In the genomic region with DNA sequence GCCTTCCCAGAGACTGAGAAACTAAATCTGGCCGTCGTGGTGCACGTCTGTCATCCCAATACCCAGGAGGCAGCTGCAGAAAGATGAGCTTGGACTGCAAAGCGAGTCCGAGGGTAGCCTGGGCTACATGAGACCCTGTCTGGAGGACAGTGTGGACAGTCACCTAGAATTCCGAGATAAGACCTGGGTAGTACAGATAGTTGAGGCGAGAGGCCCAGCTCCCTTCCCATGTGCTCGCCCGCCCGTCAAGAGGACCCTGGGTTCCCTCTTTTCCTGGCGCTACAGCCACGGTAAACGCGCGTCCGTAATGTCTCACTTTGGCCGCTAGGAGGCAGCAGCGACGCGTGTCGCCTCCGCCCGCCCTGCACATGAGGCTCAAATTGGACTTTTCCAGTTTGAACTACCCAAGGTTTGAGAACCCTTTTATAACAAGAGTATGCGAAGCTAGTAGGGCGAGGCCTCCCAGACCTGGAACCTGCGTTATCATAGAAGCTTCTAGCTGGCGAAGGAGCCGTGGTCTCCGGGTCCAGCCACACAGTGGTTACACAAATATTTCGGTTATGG, we compare ENCODE assay signal across 8 mouse cellular contexts. TPM values are rescaled to one million over a fixed set of nuclear protein-coding genes. Genes with fewer than 3 reads are reported as not detected.
DNase-seq lines count a peak whose midpoint lies in the region; ATAC-seq and TF ChIP-seq lines count a peak whose summit lies in the region.

No protein-coding gene starts in this region.

- TF ChIP-seq CTCF in bone marrow macrophage, adult 2 months (IDR thresholded peaks at IDR 0.05; ENCODE audit: low read depth, low read length): peak; percentile 82

- H3K4me3 ChIP-seq in bone marrow macrophage, adult 2 months (ENCODE audit: insufficient read depth, low read length): no peak overlapping the region
- H3K4me3 ChIP-seq in forebrain, embryonic 14.5 days (ENCODE audit: low read depth, low read length): no peak overlapping the region
- no peak overlapping the region for H3K4me3 ChIP-seq in liver, embryonic 15.5 days (replicated peaks)
- H3K4me3 ChIP-seq in neural tube, embryonic 14.5 days (ENCODE audit: low read depth, low read length): no peak overlapping the region

- H3K36me3 ChIP-seq in forebrain, embryonic 14.5 days (ENCODE audit: control insufficient read depth, insufficient read depth, low read length): no peaks in the 10 kb centered on the region
- no peaks in the 10 kb centered on the region for H3K36me3 ChIP-seq in liver, embryonic 15.5 days (replicated peaks)
- H3K36me3 ChIP-seq in neural tube, embryonic 14.5 days (ENCODE audit: control insufficient read depth, insufficient read depth, low read length): no peaks in the 10 kb centered on the region

- peak; percentile 42 for DNase-seq in ovary, postnatal 10 days (ENCODE audit: low spot score)
- no peak for DNase-seq in ovary, adult 18-20 months (ENCODE audit: low spot score)
- DNase-seq in forebrain, embryonic 14.5 days (ENCODE audit: low spot score): peak; percentile 76
- DNase-seq in urinary bladder, postnatal 14 days (ENCODE audit: low spot score): peak; percentile 70

- H3K27me3 ChIP-seq in forebrain, embryonic 14.5 days (replicated peaks; ENCODE audit: control insufficient read depth, insufficient read depth, low read length): peaks cover 10% of the 10 kb centered on the region; the same call in 1 of the 2 replicates
- peaks cover 45% of the 10 kb centered on the region for H3K27me3 ChIP-seq in liver, embryonic 15.5 days
- H3K27me3 ChIP-seq in neural tube, embryonic 14.5 days (ENCODE audit: control insufficient read depth, insufficient read depth, low read length): no peaks in the 10 kb centered on the region

- no peak overlapping the region for H3K9ac ChIP-seq in forebrain, embryonic 14.5 days (ENCODE audit: low read length)
- H3K9ac ChIP-seq in liver, embryonic 15.5 days: no peak overlapping the region
- no peak overlapping the region for H3K9ac ChIP-seq in neural tube, embryonic 14.5 days (replicated peaks; ENCODE audit: low read depth, low read length)

- 0 out of 2 replicates have a peak, but pooled peaks cover 3% of the 10 kb centered on the region for H3K4me1 ChIP-seq in bone marrow macrophage, adult 2 months (ENCODE audit: control insufficient read depth, insufficient read depth, low read length)
- no peaks in the 10 kb centered on the region for H3K4me1 ChIP-seq in forebrain, embryonic 14.5 days (ENCODE audit: control insufficient read depth, insufficient read depth, low read length)
- H3K4me1 ChIP-seq in liver, embryonic 15.5 days (replicated peaks): peaks cover 35% of the 10 kb centered on the region
- no peaks in the 10 kb centered on the region for H3K4me1 ChIP-seq in neural tube, embryonic 14.5 days (ENCODE audit: control insufficient read depth, insufficient read depth, low read length)

- peak; percentile 28 for ATAC-seq in forebrain, embryonic 14.5 days
- ATAC-seq in inflammation-experienced regulatory T-cells, adult 6 months: peak; percentile 70
- 0 out of 2 replicates have a peak, but pooled peaks have one; percentile 19 for ATAC-seq in liver, embryonic 15.5 days (ENCODE audit: insufficient read depth)
- peak; percentile 45 for ATAC-seq in neural tube, embryonic 14.5 days (ENCODE audit: low read depth)

- TF ChIP-seq POLR2A in bone marrow macrophage, adult 2 months (IDR thresholded peaks at IDR 0.05; ENCODE audit: borderline replicate concordance, low read depth, low read length): no peak

- H3K4me2 ChIP-seq in forebrain, embryonic 14.5 days (ENCODE audit: low read length): no peak overlapping the region
- peak overlapping the region; percentile 26 for H3K4me2 ChIP-seq in liver, embryonic 15.5 days
- no peak overlapping the region for H3K4me2 ChIP-seq in neural tube, embryonic 14.5 days (ENCODE audit: low read depth, low read length)

- 16% methylated on average over 30 of the region's 30 CpGs for WGBS in forebrain, embryonic 14.5 days
- 14% methylated on average over 30 of the region's 30 CpGs for WGBS in liver, embryonic 15.5 days (ENCODE audit: insufficient replicate concordance)
- WGBS in neural tube, embryonic 14.5 days: 14% methylated on average over 30 of the region's 30 CpGs

- no peak overlapping the region for H3K27ac ChIP-seq in bone marrow macrophage, adult 2 months (ENCODE audit: insufficient read depth, low read depth, low read length)
- no peak overlapping the region for H3K27ac ChIP-seq in forebrain, embryonic 14.5 days (ENCODE audit: low read depth, low read length)
- peak overlapping the region; percentile 20; the same call in 1 of the 2 replicates for H3K27ac ChIP-seq in liver, embryonic 15.5 days (replicated peaks)
- H3K27ac ChIP-seq in neural tube, embryonic 14.5 days (ENCODE audit: low read depth, low read length): no peak overlapping the region

- 0 out of 2 replicates have a peak, but pooled peaks cover 2% of the 10 kb centered on the region for H3K9me3 ChIP-seq in forebrain, embryonic 14.5 days (replicated peaks; ENCODE audit: control insufficient read depth, low read length)
- H3K9me3 ChIP-seq in liver, embryonic 15.5 days (replicated peaks): no peaks in the 10 kb centered on the region
- H3K9me3 ChIP-seq in neural tube, embryonic 14.5 days (ENCODE audit: control insufficient read depth, low read length): no peaks in the 10 kb centered on the region

RNA-seq across cellular contexts. Expression of a gene that starts 13.2 kb away (rescaled TPM):
- polyA plus RNA-seq in bone marrow macrophage, adult 2 months (2012; ENCODE audit: insufficient read depth, insufficient read length, missing spikeins): 0.20 TPM in 1 of 2 replicates, not detected in the other
- 0.22 TPM in 1 of 2 replicates, not detected in the other for polyA plus RNA-seq in forebrain, embryonic 14.5 days (2014; fragmentation: Nextera tagmentation; extraction: Ambion mirVana)
- 10 to 100 TPM; 13.8 to 38.5 (median 18.3) TPM for polyA plus RNA-seq in inflammation-experienced regulatory T-cells, adult 6 months (2017; shearing (Covaris generic))
- 0.22 TPM in 2 replicates for polyA plus RNA-seq in liver, embryonic 15.5 days (2015; fragmentation: Nextera tagmentation; extraction: Ambion mirVana)
- polyA plus RNA-seq in neural tube, embryonic 14.5 days (2014; fragmentation: Nextera tagmentation; extraction: Ambion mirVana): not detected in 2 replicates

RNA-seq across cellular contexts. Expression of a gene that starts 16.6 kb away (rescaled TPM):
- 57.7 and 59.6 TPM in 2 replicates for polyA plus RNA-seq in bone marrow macrophage, adult 2 months (2012; ENCODE audit: insufficient read depth, insufficient read length, missing spikeins)
- 15.5 and 18.6 TPM in 2 replicates for polyA plus RNA-seq in forebrain, embryonic 14.5 days (2014; fragmentation: Nextera tagmentation; extraction: Ambion mirVana)
- polyA plus RNA-seq in inflammation-experienced regulatory T-cells, adult 6 months (2017; shearing (Covaris generic)): 10 to 100 TPM; 14.8 to 20.5 (median 18.4) TPM
- polyA plus RNA-seq in liver, embryonic 15.5 days (2015; fragmentation: Nextera tagmentation; extraction: Ambion mirVana): 6.7 and 8.2 TPM in 2 replicates
- 20.2 and 23.4 TPM in 2 replicates for polyA plus RNA-seq in neural tube, embryonic 14.5 days (2014; fragmentation: Nextera tagmentation; extraction: Ambion mirVana)

RNA-seq across cellular contexts. Expression of a gene that starts 18.0 kb away (rescaled TPM):
- polyA plus RNA-seq in bone marrow macrophage, adult 2 months (2012; ENCODE audit: insufficient read depth, insufficient read length, missing spikeins): 27.8 and 29.7 TPM in 2 replicates
- 6.8 and 7.4 TPM in 2 replicates for polyA plus RNA-seq in forebrain, embryonic 14.5 days (2014; fragmentation: Nextera tagmentation; extraction: Ambion mirVana)
- polyA plus RNA-seq in inflammation-experienced regulatory T-cells, adult 6 months (2017; shearing (Covaris generic)): 1 to 10 TPM; 1.9 to 7.8 (median 3.7) TPM
- 12.6 and 15.2 TPM in 2 replicates for polyA plus RNA-seq in liver, embryonic 15.5 days (2015; fragmentation: Nextera tagmentation; extraction: Ambion mirVana)
- polyA plus RNA-seq in neural tube, embryonic 14.5 days (2014; fragmentation: Nextera tagmentation; extraction: Ambion mirVana): 8.9 and 9.3 TPM in 2 replicates

RNA-seq across cellular contexts. Expression of a gene that starts 41.6 kb away (rescaled TPM):
- 0.99 and 1.8 TPM in 2 replicates for polyA plus RNA-seq in bone marrow macrophage, adult 2 months (2012; ENCODE audit: insufficient read depth, insufficient read length, missing spikeins)
- 7.3 and 11.3 TPM in 2 replicates for polyA plus RNA-seq in forebrain, embryonic 14.5 days (2014; fragmentation: Nextera tagmentation; extraction: Ambion mirVana)
- not detected for polyA plus RNA-seq in inflammation-experienced regulatory T-cells, adult 6 months (2017; shearing (Covaris generic))
- 0.25 and 0.38 TPM in 2 replicates for polyA plus RNA-seq in liver, embryonic 15.5 days (2015; fragmentation: Nextera tagmentation; extraction: Ambion mirVana)
- 12.6 and 13.0 TPM in 2 replicates for polyA plus RNA-seq in neural tube, embryonic 14.5 days (2014; fragmentation: Nextera tagmentation; extraction: Ambion mirVana)

RNA-seq across cellular contexts. Expression of a gene that starts 45.0 kb away (rescaled TPM):
- polyA plus RNA-seq in bone marrow macrophage, adult 2 months (2012; ENCODE audit: insufficient read depth, insufficient read length, missing spikeins): 26.9 and 27.5 TPM in 2 replicates
- polyA plus RNA-seq in forebrain, embryonic 14.5 days (2014; fragmentation: Nextera tagmentation; extraction: Ambion mirVana): 57.9 and 84.9 TPM in 2 replicates
- polyA plus RNA-seq in inflammation-experienced regulatory T-cells, adult 6 months (2017; shearing (Covaris generic)): 1 to 10 TPM; 2.6 to 5.4 (median 5.4) TPM
- polyA plus RNA-seq in liver, embryonic 15.5 days (2015; fragmentation: Nextera tagmentation; extraction: Ambion mirVana): 14.7 and 16.5 TPM in 2 replicates
- 72.2 and 75.6 TPM in 2 replicates for polyA plus RNA-seq in neural tube, embryonic 14.5 days (2014; fragmentation: Nextera tagmentation; extraction: Ambion mirVana)

Comparison
In these comparisons a context has a peak if more than half of its experiments do, and no peak if none do; other contexts are left out.
1. ATAC-seq: peak in every context shown above with its lines; median percentile 70 in inflammation-experienced regulatory T-cells, adult 6 months; 45 in neural tube, embryonic 14.5 days; 28 in forebrain, embryonic 14.5 days; 19 in liver, embryonic 15.5 days.